Mouse (Mus musculus) embryonic facial prominence, embryonic 11.5 days (tissue): ENCODE results near the gene Cdkl3. TPM values are rescaled to one million over a fixed set of nuclear protein-coding genes. Genes with fewer than 3 reads are reported as not detected.

ENCODE experiments used
- ATAC-seq: fragments of 200-750 bp; cut with Nextera tagmentation; replicated peaks from 2 replicates; pipeline ENCODE4 v1.8.0; 2017; ENCODE audit warnings: low read depth; ENCODE audit not compliant: insufficient number of reproducible peaks, low FRiP score, low TSS enrichment
- DNase-seq: peaks from one replicate; pipeline ENCODE4 v3.0.0-alpha.2; 2015; ENCODE audit warnings: low spot score
- H3K27ac ChIP-seq: fragments of 300-500 bp; sonication (generic); replicated peaks from 2 replicates; pipeline ENCODE4 v1.5.1; 2014; ENCODE audit warnings: mild to moderate bottlenecking, low read depth, low read length, control low read depth
- H3K27me3 ChIP-seq: fragments of 300-500 bp; sonication (generic); 2 replicates; pipeline ENCODE4 v1.6.1; 2014; ENCODE audit warnings: mild to moderate bottlenecking, low read length, moderate library complexity, mixed read lengths; ENCODE audit not compliant: control insufficient read depth, insufficient read depth
- H3K36me3 ChIP-seq: fragments of 300-500 bp; sonication (generic); replicated peaks from 2 replicates; pipeline ENCODE4 v1.6.1; 2014; ENCODE audit warnings: low read depth, mild to moderate bottlenecking, low read length, moderate library complexity, mixed read lengths; ENCODE audit not compliant: control insufficient read depth, insufficient read depth
- H3K4me1 ChIP-seq: fragments of 300-500 bp; sonication (generic); 2 replicates; pipeline ENCODE4 v1.6.1; 2014; ENCODE audit warnings: low read length, mixed read lengths; ENCODE audit not compliant: control insufficient read depth, insufficient read depth
- H3K4me2 ChIP-seq: fragments of 300-500 bp; sonication (generic); 2 replicates; pipeline ENCODE4 v1.6.1; 2014; ENCODE audit warnings: low read depth, mild to moderate bottlenecking, control low read depth, low read length, moderate library complexity
- H3K4me3 ChIP-seq: fragments of 300-500 bp; sonication (generic); 2 replicates; pipeline ENCODE4 v1.5.1; 2014; ENCODE audit warnings: low read depth, low read length, control low read depth
- H3K9ac ChIP-seq: fragments of 300-500 bp; sonication (generic); replicated peaks from 2 replicates; pipeline ENCODE4 v1.6.1; 2014; ENCODE audit warnings: mild to moderate bottlenecking, control low read depth, low read length
- H3K9me3 ChIP-seq: fragments of 300-500 bp; sonication (generic); replicated peaks from 2 replicates; pipeline ENCODE4 v1.6.1; 2016; ENCODE audit warnings: mild to moderate bottlenecking, low read length, inconsistent platforms, mixed read lengths; ENCODE audit not compliant: control insufficient read depth
- WGBS: fragments of 180-500 bp; shearing (Covaris S2); extraction: QIAGEN DNeasy Blood & Tissue Kit; methylation state at CpG from one replicate; pipeline ENCODE4 v1.1.7; 2014; 5-methylcytosine and 5-hydroxymethylcytosine counted together
- polyA plus RNA-seq: library from polyadenylated mRNA; unstranded; fragments of >200 nt; fragmentation: Nextera tagmentation; extraction: Ambion mirVana; gene quantifications from 2 replicates; pipeline ENCODE4 v1.2.1, GENCODE M21; 2014

Gene Cdkl3
- polyA plus RNA-seq, 1 experiment from 2014 or later, result 9.5 TPM

- DNase-seq (no peak), ATAC-seq (no peak)
- H3K4me3 ChIP-seq, result no peak overlapping the region
- no peak overlapping the region for H3K9ac ChIP-seq
- no peaks in the 10 kb centered on the region for H3K9me3 ChIP-seq
- no peak overlapping the region for H3K27ac ChIP-seq
- 73% methylated on average over 8 of the region's 8 CpGs for whole genome bisulfite sequencing
- no peaks in the 10 kb centered on the region for H3K27me3 ChIP-seq
- no peaks in the 10 kb centered on the region for H3K4me1 ChIP-seq
- H3K36me3 ChIP-seq, result no peaks in the 10 kb centered on the region
- no peak overlapping the region for H3K4me2 ChIP-seq
Measured at GRCm38 (mm10) chr11:52032356-52032755, 28.3 kb downstream of the Cdkl3 start.

- whole genome bisulfite sequencing, result 87% methylated on average over 1 of the region's 1 CpGs
Measured at GRCm38 (mm10) chr11:52033953-52034352, 29.9 kb downstream of the Cdkl3 start.

GRCm38 (mm10) chr11:52035905-52036304 lies 31.9 kb downstream of the Cdkl3 start:
- H3K27ac ChIP-seq, result no peak overlapping the region
- no peak overlapping the region for H3K4me2 ChIP-seq
- H3K4me3 ChIP-seq, result no peak overlapping the region
- H3K27me3 ChIP-seq, result no peaks in the 10 kb centered on the region
- H3K9ac ChIP-seq, result no peak overlapping the region
- H3K4me1 ChIP-seq, result no peaks in the 10 kb centered on the region
- H3K36me3 ChIP-seq, result no peaks in the 10 kb centered on the region
- ATAC-seq, result no peak
- WGBS, result 74% methylated on average over 3 of the region's 3 CpGs
- DNase-seq, result no peak
- no peaks in the 10 kb centered on the region for H3K9me3 ChIP-seq

More at GRCm38 (mm10) chr11:52033953-52034352, 29.9 kb downstream of the Cdkl3 start:
- Histone ChIP-seq H3K4me1 (no peaks in the 10 kb centered on the region), H3K27ac (no peak overlapping the region), H3K9ac (no peak overlapping the region), H3K9me3 (no peaks in the 10 kb centered on the region), H3K4me2 (no peak overlapping the region), H3K36me3 (no peaks in the 10 kb centered on the region), H3K27me3 (no peaks in the 10 kb centered on the region), H3K4me3 (no peak overlapping the region)
- ATAC-seq (no peak), DNase-seq (no peak)

GRCm38 (mm10) chr11:52037659-52038058 lies 33.6 kb downstream of the Cdkl3 start:
- no peak for ATAC-seq
- H3K36me3 ChIP-seq, result no peaks in the 10 kb centered on the region
- WGBS, result 62% methylated on average over 3 of the region's 3 CpGs

GRCm38 (mm10) chr11:52043224-52043623 lies 39.2 kb downstream of the Cdkl3 start:
- no peaks in the 10 kb centered on the region for H3K9me3 ChIP-seq
- ATAC-seq (no peak), DNase-seq (no peak)
- no peaks in the 10 kb centered on the region for H3K4me1 ChIP-seq
- no peak overlapping the region for H3K4me3 ChIP-seq
- H3K4me2 ChIP-seq, result no peak overlapping the region
- no peaks in the 10 kb centered on the region for H3K27me3 ChIP-seq
- H3K9ac ChIP-seq, result no peak overlapping the region
- H3K27ac ChIP-seq, result no peak overlapping the region
- no peaks in the 10 kb centered on the region for H3K36me3 ChIP-seq
- WGBS, result 90% methylated on average over 3 of the region's 3 CpGs

More at GRCm38 (mm10) chr11:52037659-52038058, 33.6 kb downstream of the Cdkl3 start:
- H3K4me2 ChIP-seq, result no peak overlapping the region
- no peak overlapping the region for H3K27ac ChIP-seq
- H3K27me3 ChIP-seq, result no peaks in the 10 kb centered on the region
- H3K4me3 ChIP-seq, result no peak overlapping the region
- no peaks in the 10 kb centered on the region for H3K4me1 ChIP-seq
- DNase-seq, result no peak
- no peaks in the 10 kb centered on the region for H3K9me3 ChIP-seq
- no peak overlapping the region for H3K9ac ChIP-seq

- DNase-seq (no peak), ATAC-seq (no peak)
- Histone ChIP-seq H3K27ac (no peak overlapping the region), H3K36me3 (no peaks in the 10 kb centered on the region), H3K4me3 (no peak overlapping the region), H3K9me3 (no peaks in the 10 kb centered on the region), H3K4me2 (no peak overlapping the region), H3K27me3 (no peaks in the 10 kb centered on the region), H3K4me1 (no peaks in the 10 kb centered on the region), H3K9ac (no peak overlapping the region)
Measured at GRCm38 (mm10) chr11:52044156-52044555, 40.1 kb downstream of the Cdkl3 start.

GRCm38 (mm10) chr11:52046446-52047165 lies 42.6 kb downstream of the Cdkl3 start:
- Histone ChIP-seq H3K4me2 (no peak overlapping the region), H3K27ac (no peak overlapping the region), H3K9me3 (no peaks in the 10 kb centered on the region), H3K9ac (no peak overlapping the region), H3K4me1 (no peaks in the 10 kb centered on the region), H3K4me3 (no peak overlapping the region), H3K27me3 (no peaks in the 10 kb centered on the region), H3K36me3 (no peaks in the 10 kb centered on the region)
- 62% methylated on average over 4 of the region's 4 CpGs for WGBS
- DNase-seq, result no peak
- no peak for ATAC-seq

- no peak for ATAC-seq
- no peak for DNase-seq
- 87% methylated on average over 6 of the region's 6 CpGs for WGBS
- no peaks in the 10 kb centered on the region for H3K4me1 ChIP-seq
- H3K36me3 ChIP-seq, result no peaks in the 10 kb centered on the region; the same call in 1 of the 2 replicates
- H3K4me2 ChIP-seq, result no peak overlapping the region
- H3K9me3 ChIP-seq, result no peaks in the 10 kb centered on the region
- H3K27ac ChIP-seq, result no peak overlapping the region
- H3K9ac ChIP-seq, result no peak overlapping the region
- H3K4me3 ChIP-seq, result no peak overlapping the region
- H3K27me3 ChIP-seq, result no peaks in the 10 kb centered on the region
Measured at GRCm38 (mm10) chr11:52053371-52053770, 49.4 kb downstream of the Cdkl3 start.
